Mouse (Mus musculus) embryo, embryonic 10.5 days (tissue): Measurements from ENCODE around the gene Ctnnbip1.

Source experiments
- DNase-seq: peaks from one replicate; pipeline ENCODE4 v3.0.0-alpha.2; 2015; ENCODE audit warnings: low spot score

The Ctnnbip1 gene

GRCm38 (mm10) chr4:149561986-149562904 is 44.2 kb downstream of the Ctnnbip1 start:
- DNase-seq, result no peak

GRCm38 (mm10) chr4:149562905-149563347 is 44.9 kb downstream of the Ctnnbip1 start:
- peak; percentile 59 for DNase-seq

- DNase-seq, result no peak
Measured at GRCm38 (mm10) chr4:149563941-149564361, 45.9 kb downstream of the Ctnnbip1 start.

DNA sequence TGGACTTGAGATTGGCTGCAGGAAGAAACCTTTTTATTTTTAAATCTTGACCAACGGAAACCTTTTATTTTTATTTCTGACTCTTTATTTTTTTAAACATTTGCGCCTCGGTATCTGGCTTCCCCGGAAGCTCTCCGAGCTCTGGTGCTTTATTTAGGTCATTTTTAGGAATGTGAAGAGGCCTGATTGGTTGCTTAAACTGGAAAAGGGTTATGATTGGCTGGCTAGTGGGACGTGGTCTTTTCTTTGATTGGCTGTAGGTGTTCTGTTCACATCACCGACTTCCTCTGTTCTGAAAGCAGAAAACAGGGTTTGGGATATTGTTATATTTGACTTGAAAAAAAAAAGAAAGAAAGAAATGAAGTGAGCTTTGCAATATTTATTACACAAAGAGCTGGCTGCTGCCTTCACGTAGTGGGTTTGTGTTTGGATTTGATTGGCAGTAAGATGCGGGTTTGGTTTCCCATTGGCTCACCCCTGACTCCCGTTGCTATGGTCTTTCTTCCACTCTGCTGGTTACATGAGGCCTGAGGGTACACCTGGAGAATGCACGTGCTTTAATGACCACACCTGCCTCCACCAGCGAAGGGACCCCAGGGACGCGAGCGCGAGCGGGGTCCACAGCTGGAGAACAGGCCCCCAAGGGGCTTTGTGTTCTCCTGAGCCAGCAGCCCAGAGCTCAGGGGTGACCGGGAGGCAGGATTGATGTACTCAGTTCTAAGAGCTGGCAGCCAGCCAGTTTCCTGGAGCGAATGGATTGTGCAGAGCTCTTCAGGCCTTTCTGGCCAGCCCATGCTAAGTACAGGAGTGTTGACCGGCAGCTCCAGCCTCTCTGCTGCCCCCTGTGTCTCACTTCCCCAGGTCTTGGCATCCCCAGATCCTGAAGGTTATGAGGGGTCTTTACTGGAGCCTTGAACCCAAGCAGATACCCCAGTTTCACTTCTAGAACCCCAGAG is 46.7 kb downstream of the Ctnnbip1 start:
- DNase-seq, result peak; percentile 34

- DNase-seq, result peak; percentile 46
Measured at GRCm38 (mm10) chr4:149567432-149568026, 49.5 kb downstream of the Ctnnbip1 start.

DNA sequence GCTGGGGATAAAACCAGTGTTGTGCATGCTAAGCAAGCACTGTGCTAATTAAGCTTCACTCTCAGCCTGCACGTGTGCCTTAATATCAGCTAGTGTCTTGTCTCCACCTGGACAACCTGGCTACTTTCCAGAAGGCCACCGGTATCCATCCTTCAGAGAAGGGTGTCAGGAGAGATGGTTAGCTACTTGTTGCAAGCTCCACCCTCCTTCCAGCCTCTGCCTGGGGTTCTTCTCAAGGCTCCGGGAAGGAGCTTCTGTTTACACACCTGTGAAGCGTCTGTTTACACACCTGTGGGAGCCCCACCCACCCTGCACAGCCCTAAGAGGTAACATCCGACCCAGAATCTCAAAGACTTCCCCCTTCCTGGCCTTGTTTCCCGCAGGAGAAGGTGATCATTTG is 50.6 kb downstream of the Ctnnbip1 start:
- no peak for DNase-seq

GRCm38 (mm10) chr4:149569781-149570497 is 51.9 kb downstream of the Ctnnbip1 start:
- no peak for DNase-seq

- no peak for DNase-seq
Measured at GRCm38 (mm10) chr4:149570498-149570863, 52.4 kb downstream of the Ctnnbip1 start.

DNA sequence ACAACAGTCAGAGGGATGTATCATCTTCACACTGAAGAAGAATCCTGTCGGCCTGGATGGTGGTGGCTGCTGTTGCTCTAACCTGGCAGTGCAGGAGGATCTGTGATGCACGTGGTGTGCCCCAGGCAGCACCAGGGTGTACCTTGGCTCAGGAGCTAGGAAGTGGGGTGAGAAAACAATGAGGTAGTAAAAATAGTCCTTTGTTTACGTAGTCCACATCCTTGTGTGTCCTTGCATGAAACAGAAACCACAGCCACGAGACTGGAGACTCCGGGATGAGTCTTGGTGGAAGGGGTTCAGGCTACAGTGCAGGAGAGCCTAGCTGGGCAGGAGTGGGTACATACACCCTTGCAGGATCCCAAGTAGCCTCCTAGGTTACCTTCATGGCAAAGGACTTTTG is 53.2 kb downstream of the Ctnnbip1 start:
- no peak for DNase-seq

GRCm38 (mm10) chr4:149571651-149572149 is 53.7 kb downstream of the Ctnnbip1 start:
- DNase-seq, result no peak

GRCm38 (mm10) chr4:149572446-149572845 is 54.4 kb downstream of the Ctnnbip1 start:
- no peak for DNase-seq

DNA sequence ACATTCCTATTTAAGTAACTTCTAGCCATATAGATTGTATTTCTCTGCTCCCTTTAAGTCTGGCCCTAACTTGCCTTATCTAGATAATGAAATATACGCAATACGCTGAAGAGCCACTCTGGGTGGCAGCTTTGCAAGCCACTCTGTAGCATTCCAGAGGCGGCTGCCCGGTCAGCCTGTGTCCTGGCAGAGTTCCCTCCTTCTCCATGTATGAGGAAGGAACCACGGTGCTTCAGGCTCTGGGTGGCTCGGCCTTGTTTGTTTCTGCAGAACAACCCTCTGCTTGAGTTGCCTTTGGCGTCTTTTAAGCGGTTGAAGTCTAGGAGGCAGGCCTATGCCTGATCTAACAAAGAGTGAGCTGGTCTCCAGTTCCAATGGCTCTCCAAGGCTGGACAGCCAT is 54.8 kb downstream of the Ctnnbip1 start:
- DNase-seq, result no peak

GRCm38 (mm10) chr4:149574391-149574821 is 56.4 kb downstream of the Ctnnbip1 start:
- no peak for DNase-seq

- no peak for DNase-seq
Measured at GRCm38 (mm10) chr4:149576061-149576460, 58.0 kb downstream of the Ctnnbip1 start.

DNA sequence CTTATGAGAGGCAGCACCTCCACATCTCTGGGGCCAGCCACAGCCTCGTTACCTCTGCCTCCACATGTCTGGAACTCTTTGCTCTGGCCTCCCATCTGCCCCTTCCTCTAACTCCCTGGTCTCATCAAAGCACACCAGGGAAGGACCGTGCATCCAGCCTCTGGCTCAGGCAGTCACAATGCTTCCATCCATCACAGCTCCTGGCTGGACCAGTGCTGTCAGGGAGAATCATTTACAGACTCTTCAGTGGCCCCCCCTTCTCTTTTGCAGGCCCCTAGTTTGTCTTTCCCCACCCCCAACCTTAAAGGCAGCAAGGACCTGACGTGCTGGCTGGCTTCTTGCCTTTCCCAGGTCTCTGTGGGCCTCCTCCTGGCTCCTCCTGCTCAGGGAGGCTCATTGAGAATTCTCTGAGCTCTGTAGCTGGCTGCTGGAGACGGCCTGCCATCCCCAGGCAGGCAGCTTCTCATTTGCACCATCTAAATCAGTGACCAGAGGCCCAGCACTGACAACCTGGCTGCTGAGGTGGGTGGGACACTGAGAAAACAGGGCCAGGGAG is 59.0 kb downstream of the Ctnnbip1 start:
- DNase-seq, result no peak

GRCm38 (mm10) chr4:149578085-149578681 is 60.1 kb downstream of the Ctnnbip1 start:
- DNase-seq, result no peak

GRCm38 (mm10) chr4:149578831-149579230 is 60.8 kb downstream of the Ctnnbip1 start:
- DNase-seq, result no peak

- no peak for DNase-seq
Measured at GRCm38 (mm10) chr4:149585236-149585635, 67.2 kb downstream of the Ctnnbip1 start.

GRCm38 (mm10) chr4:149586044-149586782 is 68.2 kb downstream of the Ctnnbip1 start, which contains the start of gene Clstn1:
TSS of gene Clstn1 (plus strand) at chr4:149586468.
- DNase-seq, result peak; percentile 85
